Mouse (Mus musculus) Patski (cell line): ENCODE data around the gene Tmem189. TPM values are rescaled to one million over a fixed set of nuclear protein-coding genes. Genes with fewer than 3 reads are reported as not detected.

Source experiments
- ATAC-seq: fragments of 100-300 bp; one replicate; pipeline ENCODE4 v1.8.0; 2021
- CTCF ChIA-PET: fragments of 350-600 bp; sonication (Branson Sonifier 250); formaldehyde crosslinking; loops from one replicate; lab custom pipeline; 2022; ENCODE audit warnings: inconsistent platforms; lab: Charles Lee
- POLR2A ChIA-PET: fragments of 350-600 bp; sonication (Branson Sonifier 250); formaldehyde crosslinking; loops from one replicate; lab custom pipeline; 2022; ENCODE audit warnings: antibody characterized with exemption, inconsistent platforms; lab: Charles Lee
- DNase-seq: peaks from one replicate; pipeline ENCODE4 v3.0.0-alpha.2; 2011; ENCODE audit warnings: low read depth, low spot score
- H3K27me3 ChIP-seq: fragments of 371-371 bp; one replicate; pipeline ENCODE4 v1.5.1; 2021
- CTCF ChIP-seq: fragments of 100-300 bp; IDR thresholded peaks from one replicate; pipeline ENCODE4 v1.5.1; 2021
- in situ Hi-C: fragments of 300-500 bp; cut with MboI; formaldehyde crosslinking; loops from 3 replicates; pipeline ENCODE4 v1.11.1; 2018; ENCODE audit warnings: low pct_unique_long_range_greater_than_20kb, mixed read lengths
- polyA plus RNA-seq: library from polyadenylated mRNA; unstranded; gene quantifications from one replicate; pipeline ENCODE4 v1.2.3, GENCODE M21; 2021

The Tmem189 gene
- polyA plus RNA-seq, 1 experiment from 2014 or later, result 36.1 TPM

- ChIA-PET CTCF (interaction anchor here (0.6 to 1.5 kb wide), 3 partner anchors 14 to 40 kb away, joined by 3 to 4 read pairs (median 4); partner anchors contain the start of gene Gm20431), POLR2A (no interaction called here)
- ATAC-seq, result no peak
- DNase-seq, result no peak
- TF ChIP-seq CTCF, result no peak
- H3K27me3 ChIP-seq, result no peaks in the 10 kb centered on the region
- in situ Hi-C loops, result loop anchor here (5.0 kb wide), 1 partner anchor 36 kb away; no protein-coding TSS in a partner anchor
Measured at GRCm38 (mm10) chr2:167641337-167641736, 48.3 kb downstream of the Tmem189 start.

DNA sequence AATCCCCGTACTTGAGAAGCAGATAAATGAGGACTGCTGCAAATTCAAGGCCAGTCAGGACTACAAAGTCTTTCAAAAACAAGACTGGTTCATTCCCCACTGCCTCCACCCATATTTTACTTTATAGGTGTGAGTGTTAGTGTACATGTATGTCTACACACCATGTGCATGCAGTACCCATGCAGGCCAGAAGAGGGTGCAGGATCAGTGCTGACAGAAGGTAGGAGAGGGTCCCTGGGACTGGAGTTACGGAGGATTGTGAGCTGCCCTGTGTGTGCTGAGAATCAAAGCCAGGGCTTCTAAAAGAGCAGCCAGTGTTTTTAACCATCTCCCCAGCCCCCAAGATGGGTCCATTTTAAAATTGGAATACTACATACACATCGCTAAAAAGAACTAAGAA, 49.3 kb downstream of the Tmem189 start:
- ChIA-PET CTCF (interaction anchor here (1.5 kb wide), 1 partner anchor 41 kb away, joined by 4 read pairs; no protein-coding TSS in a partner anchor), POLR2A (no interaction called here)
- in situ Hi-C loops, result loop anchor here (5.0 kb wide), 1 partner anchor 37 kb away; no protein-coding TSS in a partner anchor
- no peak for TF ChIP-seq CTCF
- ATAC-seq, result no peak
- no peak for DNase-seq
- H3K27me3 ChIP-seq, result no peaks in the 10 kb centered on the region

- in situ Hi-C loops, result no loop called here
- TF ChIP-seq CTCF, result no peak
- CTCF ChIA-PET, result no interaction called here
- no peaks in the 10 kb centered on the region for H3K27me3 ChIP-seq
- ATAC-seq (no peak), DNase-seq (no peak)
- POLR2A ChIA-PET, result interaction anchor here (0.7 kb wide), 1 partner anchor 75 kb away, joined by 7 read pairs; no protein-coding TSS in a partner anchor
Measured at GRCm38 (mm10) chr2:167634865-167635512, 54.6 kb downstream of the Tmem189 start.

GRCm38 (mm10) chr2:167634338-167634770, 55.3 kb downstream of the Tmem189 start:
- no peaks in the 10 kb centered on the region for H3K27me3 ChIP-seq
- in situ Hi-C loops, result no loop called here
- TF ChIP-seq CTCF, result no peak
- POLR2A ChIA-PET, result interaction anchor here (0.7 kb wide), 1 partner anchor 76 kb away, joined by 7 read pairs; no protein-coding TSS in a partner anchor
- CTCF ChIA-PET, result no interaction called here
- peak; percentile 95 for DNase-seq
- ATAC-seq, result no peak

- ATAC-seq, result no peak
- ChIA-PET CTCF (no interaction called here), POLR2A (no interaction called here)
- H3K27me3 ChIP-seq, result no peaks in the 10 kb centered on the region
- in situ Hi-C loops, result no loop called here
- DNase-seq, result no peak
- no peak for TF ChIP-seq CTCF
Measured at GRCm38 (mm10) chr2:167633537-167633872, 56.1 kb downstream of the Tmem189 start.

- in situ Hi-C loops, result no loop called here
- POLR2A ChIA-PET, result interaction anchor here (0.7 to 1.9 kb wide), 2 partner anchors 16 to 29 kb away, joined by 3 to 6 read pairs; partner anchors contain the start of gene Gm20431
- ATAC-seq (no peak), DNase-seq (no peak)
- H3K27me3 ChIP-seq, result no peaks in the 10 kb centered on the region
- no peak for TF ChIP-seq CTCF
- CTCF ChIA-PET, result no interaction called here
Measured at GRCm38 (mm10) chr2:167632731-167633536, 56.7 kb downstream of the Tmem189 start.

- in situ Hi-C loops, result no loop called here
- DNase-seq (peak; percentile 85), ATAC-seq (peak; percentile 81)
- H3K27me3 ChIP-seq, result no peaks in the 10 kb centered on the region
- ChIA-PET POLR2A (interaction anchor here (0.7 to 1.9 kb wide), 2 partner anchors 14 to 30 kb away, joined by 3 to 6 read pairs; partner anchors contain the start of gene Gm20431), CTCF (no interaction called here)
- TF ChIP-seq CTCF, result no peak
Measured at GRCm38 (mm10) chr2:167631591-167632448, 57.8 kb downstream of the Tmem189 start, which contains the start of gene Ube2v1. Gene Ube2v1, minus strand, starts transcription at chr2:167632095.

- in situ Hi-C loops, result no loop called here
Measured at GRCm38 (mm10) chr2:167631181-167631590, 58.4 kb downstream of the Tmem189 start.

GRCm38 (mm10) chr2:167630421-167630820, 59.2 kb downstream of the Tmem189 start:
- ChIA-PET POLR2A (interaction anchor here (2.0 kb wide), 1 partner anchor 139 kb away, joined by 4 read pairs; the partner anchor contains the start of genes Rnf114 and Spata2), CTCF (no interaction called here)
- in situ Hi-C loops, result no loop called here
- ATAC-seq, result no peak
- H3K27me3 ChIP-seq, result no peaks in the 10 kb centered on the region
- no peak for TF ChIP-seq CTCF
- no peak for DNase-seq

More at GRCm38 (mm10) chr2:167631181-167631590, 58.4 kb downstream of the Tmem189 start:
- ATAC-seq (peak; percentile 6), DNase-seq (no peak)
- H3K27me3 ChIP-seq, result no peaks in the 10 kb centered on the region
- POLR2A ChIA-PET, result interaction anchor here (1.9 kb wide), 1 partner anchor 31 kb away, joined by 6 read pairs; the partner anchor contains the start of gene Gm20431
- CTCF ChIA-PET, result no interaction called here
- no peak for TF ChIP-seq CTCF
